Mouse (Mus musculus) heart, adult 2 months (tissue): Measurements from ENCODE around the gene Fars2. TPM values are rescaled to one million over a fixed set of nuclear protein-coding genes. Genes with fewer than 3 reads are reported as not detected.

Source experiments
- DNase-seq, 2 experiments: peaks; one replicate each; pipeline ENCODE4 v3.0.0; 2021
- H3K27ac ChIP-seq: fragments of 200-600 bp; 2 replicates; pipeline ENCODE4 v1.8.1; 2022
- H3K27me3 ChIP-seq: fragments of 200-500 bp; 2 replicates; pipeline ENCODE4 v1.6.1; 2012; ENCODE audit warnings: mild to moderate bottlenecking, low read length, inconsistent platforms, mixed read lengths; ENCODE audit not compliant: control insufficient read depth, insufficient read depth
- H3K36me3 ChIP-seq: fragments of 200-500 bp; 2 replicates; pipeline ENCODE4 v1.6.1; 2012; ENCODE audit warnings: low read length, inconsistent platforms; ENCODE audit not compliant: control insufficient read depth, insufficient read depth
- H3K4me1 ChIP-seq: fragments of 200-500 bp; 2 replicates; pipeline ENCODE4 v1.6.1; 2011; ENCODE audit warnings: low read length; ENCODE audit not compliant: control insufficient read depth, insufficient read depth
- H3K4me3 ChIP-seq: fragments of 200-600 bp; 2 replicates; pipeline ENCODE4 v1.8.1; 2022
- H3K79me2 ChIP-seq: fragments of 200-500 bp; replicated peaks from 2 replicates; pipeline ENCODE4 v1.6.1; 2012; ENCODE audit warnings: mild to moderate bottlenecking, inconsistent platforms, low read length, moderate library complexity, mixed read lengths; ENCODE audit not compliant: control insufficient read depth, insufficient read depth
- H3K9ac ChIP-seq: fragments of 200-500 bp; 2 replicates; pipeline ENCODE4 v1.6.1; 2012; ENCODE audit warnings: low read depth, mild to moderate bottlenecking, control low read depth, inconsistent platforms, low read length, mixed read lengths
- CTCF ChIP-seq: fragments of 200-600 bp; IDR thresholded peaks from 2 replicates; pipeline ENCODE4 v1.8.1; 2022; ENCODE audit warnings: antibody characterized with exemption, mild to moderate bottlenecking, moderate library complexity
- EP300 ChIP-seq: fragments of 200-500 bp; IDR thresholded peaks from 2 replicates; pipeline ENCODE4 v1.6.1; 2011; ENCODE audit warnings: low read depth, low read length, control low read depth; ENCODE audit not compliant: insufficient read depth
- POLR2A ChIP-seq: fragments of 200-500 bp; IDR thresholded peaks from 2 replicates; pipeline ENCODE4 v1.6.1; 2011; ENCODE audit warnings: mild to moderate bottlenecking, low read depth, low read length, control low read depth; ENCODE audit not compliant: insufficient read depth
- WGBS: fragments of 180-500 bp; shearing (Covaris S2); methylation state at CpG from one replicate; pipeline ENCODE4 v1.1.7; 2018; 5-methylcytosine and 5-hydroxymethylcytosine counted together
- intact Hi-C: fragments of 180-260 bp; cut with DNase I; formaldehyde crosslinking; loops from one replicate; pipeline ENCODE4 v1.15.1; 2025
- long read RNA-seq: library from polyadenylated mRNA; stranded (forward); transcript quantifications from one replicate; pipeline ENCODE4 v2.0.0, GENCODE M21; 2021
- polyA plus RNA-seq: library from polyadenylated mRNA; depleted of rRNA; stranded (reverse); fragments of >200 nt; gene quantifications from 2 replicates; pipeline ENCODE4 v1.2.3, GENCODE M21; 2012; rRNA removed
- total RNA-seq, 2 experiments: library from RNA; stranded (reverse); gene quantifications; 2 replicates each; pipeline ENCODE4 v1.2.3; 2021

Gene Fars2
- total RNA-seq (10 to 100 TPM; 73.3 to 85.7 TPM), polyA plus RNA-seq (77.7 and 108 TPM in 2 replicates)
- long read RNA-seq, transcript Fars2-201 (7 exons, 2,125 nt): major isoform, 86 of 97 reads
- long read RNA-seq, partial matches to known transcripts: 1 of 97 reads
- long read RNA-seq, other reads (novel, unspliced or antisense): 5 of 97 reads

GRCm38 (mm10) chr13:36117143-36118014 lies at the start of gene Fars2, which contains the start of gene Lyrm4:
TSS of gene Fars2 (plus strand) at chr13:36117412.
TSS of gene Lyrm4 (minus strand) at chr13:36117526.
- Histone ChIP-seq H3K27me3 (no peaks in the 10 kb centered on the region), H3K79me2 (peaks cover 2% of the 10 kb centered on the region; the same call in 1 of the 2 replicates), H3K27ac (peak within 1 kb of the TSS; percentile 98), H3K36me3 (no peaks in the 10 kb centered on the region), H3K4me3 (peak within 1 kb of the TSS; percentile 75), H3K4me1 (no peaks in the 10 kb centered on the region; the same call in 1 of the 2 replicates), H3K9ac (peak within 1 kb of the TSS; percentile 83)
- TF ChIP-seq EP300 (0 out of 2 replicates have a peak, but pooled peaks have one; percentile 28), CTCF (peak; percentile 38), POLR2A (peak; percentile 53)
- DNase-seq: peak; percentile 97 to 98
- intact Hi-C loops: loop anchor here (2.0 to 5.0 kb wide), 2 partner anchors 100 to 377 kb away; no protein-coding TSS in a partner anchor
- WGBS: under 1% methylated on average over 74 of the region's 75 CpGs

- no peaks in the 10 kb centered on the region for H3K79me2 ChIP-seq
- TF ChIP-seq EP300 (no peak), POLR2A (no peak), CTCF (no peak)
- 65% methylated on average over 3 of the region's 3 CpGs for whole genome bisulfite sequencing
- no peak overlapping the region for H3K9ac ChIP-seq
- no peaks in the 10 kb centered on the region for H3K4me1 ChIP-seq
- intact Hi-C loops: no loop called here
- no peak overlapping the region for H3K4me3 ChIP-seq
- H3K27ac ChIP-seq: no peak overlapping the region
- DNase-seq: no peak
- H3K36me3 ChIP-seq: no peaks in the 10 kb centered on the region
- H3K27me3 ChIP-seq: no peaks in the 10 kb centered on the region
These were observed 42.7 kb upstream of the Fars2 start for GRCm38 (mm10) chr13:36074484-36074883.

- Histone ChIP-seq H3K4me3 (no peak overlapping the region), H3K79me2 (no peaks in the 10 kb centered on the region), H3K36me3 (peaks cover 2% of the 10 kb centered on the region; the same call in 1 of the 2 replicates), H3K27ac (no peak overlapping the region), H3K9ac (no peak overlapping the region), H3K27me3 (no peaks in the 10 kb centered on the region), H3K4me1 (no peaks in the 10 kb centered on the region)
- 86% methylated on average over 3 of the region's 3 CpGs for WGBS
- intact Hi-C loops: no loop called here
- DNase-seq: no peak
- TF ChIP-seq EP300 (no peak), CTCF (no peak), POLR2A (no peak)
These were observed 35.6 kb upstream of the Fars2 start for GRCm38 (mm10) chr13:36081591-36081990.

- 79% methylated on average over 3 of the region's 3 CpGs for WGBS
These were observed 32.5 kb upstream of the Fars2 start for GRCm38 (mm10) chr13:36084701-36085100.

GRCm38 (mm10) chr13:36085971-36086370 lies 31.2 kb upstream of the Fars2 start:
- intact Hi-C loops: no loop called here
- peaks cover 6% of the 10 kb centered on the region; the same call in 1 of the 2 replicates for H3K36me3 ChIP-seq

More at GRCm38 (mm10) chr13:36084701-36085100, 32.5 kb upstream of the Fars2 start:
- Histone ChIP-seq H3K4me1 (no peaks in the 10 kb centered on the region), H3K27ac (no peak overlapping the region), H3K4me3 (no peak overlapping the region), H3K9ac (no peak overlapping the region), H3K79me2 (no peaks in the 10 kb centered on the region), H3K27me3 (no peaks in the 10 kb centered on the region), H3K36me3 (peaks cover 6% of the 10 kb centered on the region; the same call in 1 of the 2 replicates)
- no peak for DNase-seq
- intact Hi-C loops: no loop called here
- TF ChIP-seq EP300 (no peak), CTCF (no peak), POLR2A (no peak)

More at GRCm38 (mm10) chr13:36085971-36086370, 31.2 kb upstream of the Fars2 start:
- Histone ChIP-seq H3K27ac (no peak overlapping the region), H3K9ac (no peak overlapping the region), H3K27me3 (no peaks in the 10 kb centered on the region), H3K4me1 (no peaks in the 10 kb centered on the region), H3K79me2 (no peaks in the 10 kb centered on the region), H3K4me3 (no peak overlapping the region)
- no peak for DNase-seq
- 77% methylated on average over 3 of the region's 3 CpGs for WGBS
- TF ChIP-seq CTCF (no peak), POLR2A (no peak), EP300 (no peak)
